Mouse (Mus musculus) kidney, adult 2 months (tissue): ENCODE results near the gene Rrp7a.

Source experiments
- CTCF ChIP-seq: fragments of 200-500 bp; conservative IDR thresholded peaks from 2 replicates; pipeline ENCODE4 v1.5.1; 2011; ENCODE audit warnings: low read depth, mild to moderate bottlenecking, control low read depth, low read length, moderate library complexity, mixed read lengths; ENCODE audit not compliant: insufficient read depth, insufficient read length
- POLR2A ChIP-seq: fragments of 200-500 bp; IDR thresholded peaks from one replicate; pipeline ENCODE4 v1.6.1; 2011; ENCODE audit warnings: low read depth, low read length, control low read depth

GRCm38 (mm10) chr15:83142861-83143260 lies 20.3 kb upstream of the Rrp7a start:
- no peak for TF ChIP-seq POLR2A
- no peak for TF ChIP-seq CTCF
